Mouse (Mus musculus): ENCODE results near the gene Acap1. TPM values are rescaled to one million over a fixed set of nuclear protein-coding genes. Genes with fewer than 3 reads are reported as not detected.

Acap1 gene
- polyA plus RNA-seq, 1 experiment: 107 TPM

DNA sequence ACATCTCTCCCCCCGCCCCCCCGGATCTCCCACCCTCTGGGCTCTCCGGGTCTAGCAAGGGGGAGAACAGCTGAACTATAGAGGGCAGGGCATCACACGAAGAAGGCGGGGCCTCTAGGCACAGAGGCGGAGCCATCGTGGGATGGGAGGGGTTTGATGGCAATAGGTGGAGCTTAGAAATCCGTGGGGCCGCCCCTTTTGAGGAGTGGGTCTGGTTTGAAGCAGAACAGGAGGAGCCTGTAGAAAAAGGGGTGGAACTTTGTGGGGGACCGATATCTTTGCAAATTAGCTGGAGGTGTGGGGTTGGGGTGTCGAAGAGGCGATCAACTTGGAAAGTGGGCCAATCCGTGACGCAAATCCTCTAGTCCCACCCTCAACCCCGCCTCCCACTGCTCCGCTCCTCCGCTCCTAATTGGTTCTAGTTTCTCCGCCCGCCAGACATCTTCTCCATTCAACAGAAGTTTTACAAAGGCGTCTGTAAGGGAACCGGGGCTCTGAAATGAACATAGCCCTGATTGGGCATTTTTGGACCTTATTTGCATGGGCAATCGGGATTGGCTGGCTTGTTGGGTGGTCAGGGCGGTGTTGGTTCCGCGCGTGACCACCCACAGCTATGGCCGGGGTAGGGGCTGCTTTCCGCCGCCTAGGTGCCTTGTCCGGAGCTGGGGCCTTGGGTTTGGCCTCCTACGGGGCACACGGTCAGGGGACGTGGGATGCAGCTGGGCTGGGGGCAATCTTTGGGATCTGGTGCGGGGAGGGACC is 57.2 kb downstream of the Acap1 start, which contains the start of gene Tmem256:
Gene Tmem256 (plus strand): TSS at position 563 of the 762 bp plus-strand sequence.
- no peak for TF ChIP-seq GATA1 (IDR thresholded peaks at IDR 0.05; ENCODE audit: low read length)

DNA sequence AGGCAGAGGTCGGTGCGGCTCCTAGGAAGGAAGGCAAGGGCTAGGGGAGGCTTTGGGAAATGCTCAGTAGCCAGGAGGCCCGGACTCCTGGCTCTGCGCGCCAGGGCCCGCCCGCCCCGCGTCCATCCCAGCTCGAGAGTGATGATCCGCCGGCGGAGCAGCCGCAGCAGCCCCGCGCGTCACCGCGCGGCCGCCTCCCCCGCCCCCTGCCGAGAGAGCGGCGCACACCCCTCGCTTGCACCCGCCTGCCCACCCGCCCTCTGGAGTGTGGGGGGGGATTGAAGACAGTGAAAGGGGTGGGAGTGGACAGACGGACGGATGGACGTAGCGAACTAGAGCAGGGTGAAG is 57.8 kb downstream of the Acap1 start, which contains the start of gene Nlgn2:
Gene Nlgn2 (minus strand): TSS at position 181 of the 348 bp plus-strand sequence.
- no peak for TF ChIP-seq GATA1 (IDR thresholded peaks at IDR 0.05; ENCODE audit: low read length)

GRCm38 (mm10) chr11:69836703-69837576 is 58.4 kb downstream of the Acap1 start:
- no peak for TF ChIP-seq GATA1 (IDR thresholded peaks at IDR 0.05; ENCODE audit: low read length)

DNA sequence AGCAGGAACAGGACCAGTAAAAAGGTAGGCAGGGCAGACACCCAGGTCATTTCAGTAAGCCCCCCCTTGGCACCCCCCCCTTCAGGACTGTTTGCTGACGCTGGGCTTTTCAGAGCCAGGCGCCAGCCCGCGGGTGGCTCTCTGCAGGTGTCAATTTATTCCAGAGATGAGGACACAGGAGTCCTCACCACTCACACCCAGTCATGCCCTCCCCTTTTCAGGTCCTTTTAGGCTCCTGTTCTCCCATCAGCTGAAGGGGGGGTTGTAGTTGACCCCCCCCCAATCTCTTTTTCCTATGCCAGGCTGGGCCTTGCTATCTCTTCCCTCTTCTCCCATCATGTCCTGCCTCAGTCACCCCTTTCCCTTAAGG is 59.4 kb downstream of the Acap1 start:
- TF ChIP-seq GATA1 (IDR thresholded peaks at IDR 0.05; ENCODE audit: low read length): no peak

DNA sequence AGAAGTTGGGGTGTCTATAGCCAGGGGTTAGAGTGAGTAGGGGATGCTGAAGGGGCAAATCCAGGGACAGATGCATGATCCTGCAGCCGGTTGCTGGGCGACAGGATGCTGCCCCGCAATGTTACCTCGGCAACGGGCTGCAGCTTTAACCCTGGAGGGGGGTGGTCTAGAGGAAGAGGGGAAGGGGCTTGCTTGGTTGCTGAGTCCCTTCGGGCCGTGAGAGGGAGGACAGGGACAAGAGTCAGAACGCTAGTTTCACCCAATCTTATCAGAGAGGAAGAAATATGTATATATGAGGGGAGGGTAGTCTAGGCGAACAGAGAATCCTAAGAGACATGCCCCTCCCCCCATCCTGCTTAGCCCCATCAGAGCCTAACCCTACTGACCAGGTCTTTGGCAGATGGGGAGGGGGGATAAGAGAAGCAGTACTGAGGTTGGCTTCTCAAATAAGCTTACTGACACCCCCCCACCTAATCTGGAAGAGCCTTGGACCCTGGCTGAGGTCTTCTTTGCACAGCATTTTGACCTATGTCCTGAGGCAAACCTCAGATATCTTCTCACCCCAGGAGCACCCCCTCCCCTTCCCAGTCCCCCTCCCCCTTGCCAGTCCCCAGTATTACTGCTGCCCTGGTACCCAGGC is 59.9 kb downstream of the Acap1 start:
- TF ChIP-seq GATA1 (IDR thresholded peaks at IDR 0.05; ENCODE audit: low read length): no peak

- TF ChIP-seq GATA1 (IDR thresholded peaks at IDR 0.05; ENCODE audit: low read length): no peak
Measured at GRCm38 (mm10) chr11:69834001-69834549, 61.3 kb downstream of the Acap1 start.

DNA sequence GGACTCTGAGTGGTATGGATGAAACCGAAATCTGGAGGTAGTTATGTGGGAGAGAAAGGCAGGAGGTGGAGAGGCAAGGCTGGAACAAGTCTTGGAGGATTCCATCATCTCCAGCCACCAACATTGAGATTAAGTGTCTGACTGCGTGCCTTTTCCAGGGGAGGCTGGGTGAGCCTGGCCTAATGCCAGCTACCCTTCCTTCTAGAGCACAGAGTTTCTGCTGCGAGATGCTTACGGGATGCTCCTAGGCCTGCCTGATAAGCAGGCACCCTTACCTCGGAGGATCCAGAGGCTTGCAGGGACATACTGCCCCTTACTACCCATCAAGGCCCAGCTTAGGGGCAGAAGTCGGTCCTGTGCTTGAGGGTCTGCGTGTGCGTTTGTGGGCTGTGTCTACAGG is 61.8 kb downstream of the Acap1 start:
- TF ChIP-seq GATA1 (IDR thresholded peaks at IDR 0.05; ENCODE audit: low read length): no peak

Other genes with a start within 250 kb of the Acap1 start
- gene Sox15, start 240.2 kb downstream of the Acap1 start, polyA plus RNA-seq (2012): 0.30 and 0.49 TPM in 2 replicates
- 24.4 and 30.0 TPM in 2 replicates for gene Mpdu1, start 232.9 kb downstream of the Acap1 start, polyA plus RNA-seq (2012)
- 1.1 and 1.2 TPM in 2 replicates for gene Cd68, start 229.4 kb downstream of the Acap1 start, polyA plus RNA-seq (2012)
- 326 and 403 TPM in 2 replicates for gene Eif4a1, start 223.1 kb downstream of the Acap1 start, polyA plus RNA-seq (2012)
- 117 and 153 TPM in 2 replicates for gene Senp3, start 213.5 kb downstream of the Acap1 start, polyA plus RNA-seq (2012)
- gene Tnfsf13, start 209.8 kb downstream of the Acap1 start, polyA plus RNA-seq (2012): not detected in 2 replicates
- not detected in 2 replicates for gene Tnfsf12, start 199.7 kb downstream of the Acap1 start, polyA plus RNA-seq (2012)
- not detected in 2 replicates for gene Tnfsfm13, start 199.4 kb downstream of the Acap1 start, polyA plus RNA-seq (2012)
- gene Polr2a, start 136.9 kb downstream of the Acap1 start, polyA plus RNA-seq (2012): 65.1 and 65.3 TPM in 2 replicates
- gene Slc35g3, start 133.6 kb downstream of the Acap1 start, polyA plus RNA-seq (2012): not detected in 2 replicates
- gene Zbtb4, start 129.6 kb downstream of the Acap1 start, polyA plus RNA-seq (2012): 14.5 and 15.2 TPM in 2 replicates
- gene Chrnb1, start 99.6 kb downstream of the Acap1 start, polyA plus RNA-seq (2012): 0.03 and 0.11 TPM in 2 replicates
- gene Fgf11, start 93.7 kb downstream of the Acap1 start, polyA plus RNA-seq (2012): 0.39 and 0.53 TPM in 2 replicates
- not detected in 2 replicates for gene Tmem102, start 89.9 kb downstream of the Acap1 start, polyA plus RNA-seq (2012)
- gene Gm39566, start 80.2 kb downstream of the Acap1 start, polyA plus RNA-seq (2012): not detected in 2 replicates
- gene Spem2, start 77.1 kb downstream of the Acap1 start, polyA plus RNA-seq (2012): not detected in 2 replicates
- not detected in 2 replicates for gene Spem1, start 73.4 kb downstream of the Acap1 start, polyA plus RNA-seq (2012)
- 0.99 and 1.1 TPM in 2 replicates for gene Nlgn2, start 57.8 kb downstream of the Acap1 start, polyA plus RNA-seq (2012)
- 404 and 460 TPM in 2 replicates for gene Tmem256, start 57.0 kb downstream of the Acap1 start, polyA plus RNA-seq (2012)
- 43.0 and 56.9 TPM in 2 replicates for gene Plscr3, start 49.2 kb downstream of the Acap1 start, polyA plus RNA-seq (2012)
- gene Tnk1, start 36.8 kb downstream of the Acap1 start, polyA plus RNA-seq (2012): 0.09 and 0.91 TPM in 2 replicates
- gene Tmem95, start 17.5 kb downstream of the Acap1 start, polyA plus RNA-seq (2012): not detected in 2 replicates
- 0.27 and 0.39 TPM in 2 replicates for gene Kctd11, start 14.1 kb downstream of the Acap1 start, polyA plus RNA-seq (2012)
- 1.0 and 1.5 TPM in 2 replicates for gene 2810408A11Rik, start 5.4 kb upstream of the Acap1 start, polyA plus RNA-seq (2012)
- gene Neurl4, start 5.5 kb upstream of the Acap1 start, polyA plus RNA-seq (2012): 83.2 and 85.5 TPM in 2 replicates
- gene Gps2, start 18.3 kb upstream of the Acap1 start, polyA plus RNA-seq (2012): 246 and 266 TPM in 2 replicates
- gene Eif5a, start 26.4 kb upstream of the Acap1 start, polyA plus RNA-seq (2012): 3,518 and 5,018 TPM in 2 replicates
- gene Ybx2, start 40.3 kb upstream of the Acap1 start, polyA plus RNA-seq (2012): 0.19 TPM in 1 of 2 replicates, not detected in the other
- gene Slc2a4, start 52.6 kb upstream of the Acap1 start, polyA plus RNA-seq (2012): 0.03 and 0.35 TPM in 2 replicates
- gene Cldn7, start 69.2 kb upstream of the Acap1 start, polyA plus RNA-seq (2012): not detected in 2 replicates
- gene Ctdnep1, start 85.6 kb upstream of the Acap1 start, polyA plus RNA-seq (2012): 224 and 279 TPM in 2 replicates
- 7.7 and 13.2 TPM in 2 replicates for gene Elp5, start 87.0 kb upstream of the Acap1 start, polyA plus RNA-seq (2012)
- gene Gabarap, start 95.6 kb upstream of the Acap1 start, polyA plus RNA-seq (2012): 164 and 205 TPM in 2 replicates
- 92.5 and 117 TPM in 2 replicates for gene Phf23, start 100.2 kb upstream of the Acap1 start, polyA plus RNA-seq (2012)
- gene Dvl2, start 105.1 kb upstream of the Acap1 start, polyA plus RNA-seq (2012): 59.6 and 66.9 TPM in 2 replicates
- gene Acadvl, start 119.9 kb upstream of the Acap1 start, polyA plus RNA-seq (2012): 19.7 and 28.8 TPM in 2 replicates
- 7.4 and 7.6 TPM in 2 replicates for gene Dlg4, start 121.4 kb upstream of the Acap1 start, polyA plus RNA-seq (2012)
- not detected in 2 replicates for gene Asgr1, start 158.5 kb upstream of the Acap1 start, polyA plus RNA-seq (2012)
- not detected in 2 replicates for gene Asgr2, start 197.1 kb upstream of the Acap1 start, polyA plus RNA-seq (2012)
- gene Mgl2, start 234.8 kb upstream of the Acap1 start, polyA plus RNA-seq (2012): not detected in 2 replicates

All from G1E-ER4 (cell line).